Mouse (Mus musculus) testis, adult 2 months (tissue): ENCODE data around the gene Fam171a2.

Source experiments
- CTCF ChIP-seq: fragments of 200-500 bp; IDR thresholded peaks from 2 replicates; pipeline ENCODE4 v1.5.1; 2012; ENCODE audit warnings: low read depth, mild to moderate bottlenecking, inconsistent platforms, low read length, moderate library complexity; ENCODE audit not compliant: control insufficient read depth, insufficient read depth, insufficient replicate concordance
- POLR2A ChIP-seq: fragments of 200-500 bp; IDR thresholded peaks from 2 replicates; pipeline ENCODE4 v1.6.1; 2012; ENCODE audit warnings: low read depth, mild to moderate bottlenecking, inconsistent platforms, low read length, moderate library complexity; ENCODE audit not compliant: control insufficient read depth

- TF ChIP-seq POLR2A: no peak
- no peak for TF ChIP-seq CTCF
Measured at GRCm38 (mm10) chr11:102424666-102425065, 22.8 kb downstream of the Fam171a2 start.
